Mouse (Mus musculus): ENCODE results near the gene Nfatc2ip. TPM values are rescaled to one million over a fixed set of nuclear protein-coding genes. Genes with fewer than 3 reads are reported as not detected.

The Nfatc2ip gene
- polyA plus RNA-seq (2015; fragmentation: Nextera tagmentation; extraction: Ambion mirVana): 2.0 and 2.2 TPM in 2 replicates

- Histone ChIP-seq H3K27ac (no peak within 1 kb of the TSS), H3K9ac (peak within 1 kb of the TSS; percentile 72), H3K36me3 (peaks cover 3% of the 10 kb centered on the region; the same call in 1 of the 2 replicates), H3K4me1 (peaks cover 4% of the 10 kb centered on the region), H3K27me3 (no peaks in the 10 kb centered on the region), H3K4me3 (peak within 1 kb of the TSS; percentile 97), H3K9me3 (no peaks in the 10 kb centered on the region), H3K4me2 (peak within 1 kb of the TSS; percentile 83)
- under 1% methylated on average over 59 of the region's 59 CpGs for WGBS
- ATAC-seq (ENCODE audit: insufficient number of reproducible peaks, low FRiP score, low TSS enrichment, low read depth): peak; percentile 100
Measured at GRCm38 (mm10) chr7:126396298-126397119, at the start of gene Nfatc2ip. Nfatc2ip (minus strand) TSS chr7:126396737.

DNA sequence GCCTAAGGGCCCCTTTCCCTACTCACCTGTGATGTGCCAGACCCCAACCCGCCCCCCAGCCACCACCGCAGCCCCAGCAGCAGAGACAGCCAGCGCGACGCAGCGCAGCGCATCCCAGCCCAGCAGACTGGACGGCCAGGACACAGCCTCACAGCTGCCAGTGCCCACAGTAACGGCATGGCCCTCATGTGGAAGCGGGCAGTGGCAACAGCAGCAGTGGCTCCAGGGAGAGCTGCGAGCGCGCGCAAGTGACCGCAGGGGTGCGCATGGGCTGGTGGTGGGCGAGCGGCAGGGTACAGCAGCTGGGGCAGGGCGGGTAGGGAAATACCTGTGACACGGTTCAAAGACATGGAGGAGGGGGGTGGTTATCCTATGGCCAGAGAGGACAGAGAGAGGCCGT, 49.7 kb upstream of the Nfatc2ip start:
- H3K9me3 ChIP-seq: no peaks in the 10 kb centered on the region
- peaks cover 69% of the 10 kb centered on the region for H3K36me3 ChIP-seq
- no peak overlapping the region for H3K4me2 ChIP-seq
- ATAC-seq (ENCODE audit: insufficient number of reproducible peaks, low FRiP score, low TSS enrichment, low read depth): no peak
- H3K9ac ChIP-seq: no peak overlapping the region
- WGBS: 91% methylated on average over 21 of the region's 21 CpGs
- H3K4me3 ChIP-seq: no peak overlapping the region
- H3K27me3 ChIP-seq: no peaks in the 10 kb centered on the region
- no peak overlapping the region for H3K27ac ChIP-seq
- no peaks in the 10 kb centered on the region for H3K4me1 ChIP-seq

- peaks cover 75% of the 10 kb centered on the region for H3K36me3 ChIP-seq
- no peak overlapping the region for H3K9ac ChIP-seq
Measured at GRCm38 (mm10) chr7:126445104-126445815, 48.7 kb upstream of the Nfatc2ip start.

GRCm38 (mm10) chr7:126444536-126444935, 48.0 kb upstream of the Nfatc2ip start:
- no peak overlapping the region for H3K4me3 ChIP-seq
- no peaks in the 10 kb centered on the region for H3K4me1 ChIP-seq
- H3K27ac ChIP-seq: no peak overlapping the region
- ATAC-seq (ENCODE audit: insufficient number of reproducible peaks, low FRiP score, low TSS enrichment, low read depth): no peak
- H3K9ac ChIP-seq: no peak overlapping the region
- 91% methylated on average over 9 of the region's 9 CpGs for WGBS
- no peaks in the 10 kb centered on the region for H3K9me3 ChIP-seq
- H3K4me2 ChIP-seq: no peak overlapping the region
- H3K27me3 ChIP-seq: no peaks in the 10 kb centered on the region
- H3K36me3 ChIP-seq: peaks cover 80% of the 10 kb centered on the region

More at GRCm38 (mm10) chr7:126445104-126445815, 48.7 kb upstream of the Nfatc2ip start:
- 95% methylated on average over 15 of the region's 15 CpGs for WGBS
- Histone ChIP-seq H3K27ac (no peak overlapping the region), H3K27me3 (no peaks in the 10 kb centered on the region), H3K4me3 (no peak overlapping the region), H3K9me3 (no peaks in the 10 kb centered on the region), H3K4me2 (no peak overlapping the region), H3K4me1 (no peaks in the 10 kb centered on the region)
- ATAC-seq (ENCODE audit: insufficient number of reproducible peaks, low FRiP score, low TSS enrichment, low read depth): no peak

DNA sequence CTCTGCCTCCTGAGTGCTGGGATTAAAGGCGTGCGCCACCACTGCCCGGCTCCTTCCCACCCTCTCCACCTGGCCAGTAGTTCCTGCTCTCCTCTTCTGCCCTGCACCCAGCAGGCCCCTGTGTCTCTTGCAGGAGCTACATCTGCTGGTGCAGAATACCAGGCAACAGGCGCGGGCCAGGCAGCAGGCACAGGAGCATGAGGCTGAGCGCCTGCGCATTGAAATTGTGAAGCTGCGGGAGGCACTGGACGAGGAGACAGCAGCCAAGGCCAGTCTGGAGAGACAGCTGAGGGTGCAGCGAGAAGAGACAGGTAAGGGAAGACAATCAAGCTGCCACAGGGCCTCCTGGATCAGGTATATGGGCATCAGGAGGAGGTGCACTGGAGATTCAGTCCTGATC, 47.5 kb upstream of the Nfatc2ip start:
- Histone ChIP-seq H3K36me3 (peaks cover 80% of the 10 kb centered on the region), H3K9me3 (no peaks in the 10 kb centered on the region), H3K4me1 (no peaks in the 10 kb centered on the region), H3K4me3 (no peak overlapping the region), H3K27ac (no peak overlapping the region), H3K27me3 (no peaks in the 10 kb centered on the region), H3K4me2 (no peak overlapping the region), H3K9ac (no peak overlapping the region)
- 92% methylated on average over 10 of the region's 10 CpGs for WGBS
- ATAC-seq (ENCODE audit: insufficient number of reproducible peaks, low FRiP score, low TSS enrichment, low read depth): no peak

DNA sequence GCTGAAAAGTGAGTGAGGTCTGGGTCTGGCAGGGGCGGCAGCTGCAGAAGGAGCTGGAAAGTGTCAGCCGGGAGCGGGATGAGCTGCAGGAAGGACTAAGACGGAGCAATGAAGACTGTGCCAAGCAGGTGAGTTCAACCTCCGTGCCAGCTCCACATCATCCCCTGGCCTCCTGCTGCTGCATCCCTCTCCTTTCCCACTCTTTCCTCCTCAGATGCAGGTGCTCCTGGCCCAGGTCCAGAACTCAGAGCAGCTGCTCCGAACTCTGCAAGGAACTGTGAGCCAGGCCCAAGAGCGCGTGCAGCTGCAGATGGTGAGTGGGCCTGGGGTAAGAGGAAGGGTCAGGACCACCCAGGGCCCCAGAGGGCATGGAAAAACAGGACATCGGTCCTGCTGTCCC, 43.6 kb upstream of the Nfatc2ip start:
- no peaks in the 10 kb centered on the region for H3K4me1 ChIP-seq

GRCm38 (mm10) chr7:126436851-126437250, 40.3 kb upstream of the Nfatc2ip start:
- Histone ChIP-seq H3K9ac (no peak overlapping the region), H3K4me1 (no peaks in the 10 kb centered on the region), H3K4me2 (no peak overlapping the region), H3K27me3 (no peaks in the 10 kb centered on the region), H3K36me3 (peaks cover 59% of the 10 kb centered on the region), H3K9me3 (no peaks in the 10 kb centered on the region), H3K4me3 (no peak overlapping the region), H3K27ac (no peak overlapping the region)
- ATAC-seq (ENCODE audit: insufficient number of reproducible peaks, low FRiP score, low TSS enrichment, low read depth): no peak
- WGBS: 23% methylated on average over 8 of the region's 8 CpGs

More for the DNA sequence above, 43.6 kb upstream of the Nfatc2ip start:
- no peaks in the 10 kb centered on the region for H3K9me3 ChIP-seq
- no peaks in the 10 kb centered on the region for H3K27me3 ChIP-seq
- H3K9ac ChIP-seq: no peak overlapping the region
- no peak for ATAC-seq (ENCODE audit: insufficient number of reproducible peaks, low FRiP score, low TSS enrichment, low read depth)
- no peak overlapping the region for H3K27ac ChIP-seq
- H3K36me3 ChIP-seq: peaks cover 60% of the 10 kb centered on the region
- H3K4me3 ChIP-seq: no peak overlapping the region
- 64% methylated on average over 9 of the region's 9 CpGs for WGBS
- no peak overlapping the region for H3K4me2 ChIP-seq

DNA sequence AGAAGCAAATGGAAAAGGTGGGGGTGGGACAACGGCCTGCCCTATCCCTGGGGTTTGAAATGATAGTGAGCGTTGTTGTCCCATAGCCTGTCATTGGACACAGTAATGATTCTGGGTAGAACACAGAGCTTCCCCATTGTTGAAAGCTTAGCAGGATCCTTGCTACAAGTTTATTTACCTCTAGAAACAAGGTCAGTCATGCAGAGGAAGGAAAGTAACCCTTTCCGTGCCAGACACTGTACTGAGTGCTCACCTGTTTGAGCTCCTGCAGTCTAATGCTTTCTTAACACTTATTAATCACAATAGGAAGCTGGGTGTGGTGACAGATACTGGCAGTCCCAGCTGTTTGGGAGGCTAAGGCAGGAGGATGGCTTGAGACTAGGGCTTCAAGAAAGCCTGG, 39.3 kb upstream of the Nfatc2ip start:
- H3K36me3 ChIP-seq: peaks cover 57% of the 10 kb centered on the region
- no peaks in the 10 kb centered on the region for H3K9me3 ChIP-seq
- 89% methylated on average over 3 of the region's 3 CpGs for WGBS
- H3K4me1 ChIP-seq: no peaks in the 10 kb centered on the region
- no peaks in the 10 kb centered on the region for H3K27me3 ChIP-seq
- no peak overlapping the region for H3K27ac ChIP-seq
- no peak for ATAC-seq (ENCODE audit: insufficient number of reproducible peaks, low FRiP score, low TSS enrichment, low read depth)
- no peak overlapping the region for H3K4me3 ChIP-seq
- no peak overlapping the region for H3K9ac ChIP-seq
- no peak overlapping the region for H3K4me2 ChIP-seq

DNA sequence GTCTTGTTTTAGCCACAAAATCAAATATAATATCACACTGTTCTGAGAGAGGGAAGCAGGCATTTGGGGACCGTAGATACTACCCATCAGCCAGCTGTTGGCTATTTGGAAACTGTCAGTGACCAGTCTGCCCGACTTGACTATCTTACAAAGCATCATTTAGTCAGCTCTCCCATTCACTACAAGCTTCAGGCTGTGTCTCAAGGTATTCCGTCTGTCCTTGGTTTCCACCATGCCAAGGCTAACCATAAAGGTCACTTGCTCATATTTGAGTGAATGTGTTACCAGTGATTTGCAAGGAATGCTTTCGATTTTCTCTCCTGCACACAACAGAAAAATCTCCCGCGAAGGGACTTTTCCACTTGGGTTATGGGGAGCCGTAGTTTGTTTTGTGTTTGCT, 38.2 kb upstream of the Nfatc2ip start:
- Histone ChIP-seq H3K27me3 (no peaks in the 10 kb centered on the region), H3K36me3 (peaks cover 49% of the 10 kb centered on the region), H3K9ac (no peak overlapping the region), H3K4me2 (no peak overlapping the region), H3K4me1 (peaks cover 5% of the 10 kb centered on the region), H3K4me3 (no peak overlapping the region), H3K27ac (no peak overlapping the region), H3K9me3 (no peaks in the 10 kb centered on the region)
- 84% methylated on average over 7 of the region's 7 CpGs for WGBS
- ATAC-seq (ENCODE audit: insufficient number of reproducible peaks, low FRiP score, low TSS enrichment, low read depth): no peak

GRCm38 (mm10) chr7:126430167-126430566, 33.6 kb upstream of the Nfatc2ip start:
- H3K4me1 ChIP-seq: peaks cover 19% of the 10 kb centered on the region
- peaks cover 30% of the 10 kb centered on the region for H3K36me3 ChIP-seq
- H3K4me3 ChIP-seq: no peak overlapping the region
- H3K27me3 ChIP-seq: no peaks in the 10 kb centered on the region
- no peak overlapping the region for H3K4me2 ChIP-seq
- no peak overlapping the region for H3K9ac ChIP-seq
- H3K9me3 ChIP-seq: no peaks in the 10 kb centered on the region
- H3K27ac ChIP-seq: no peak overlapping the region
- no peak for ATAC-seq (ENCODE audit: insufficient number of reproducible peaks, low FRiP score, low TSS enrichment, low read depth)

- ATAC-seq (ENCODE audit: insufficient number of reproducible peaks, low FRiP score, low TSS enrichment, low read depth): no peak
- Histone ChIP-seq H3K36me3 (peaks cover 25% of the 10 kb centered on the region), H3K27me3 (no peaks in the 10 kb centered on the region), H3K27ac (peak overlapping the region; percentile 98), H3K4me1 (peaks cover 19% of the 10 kb centered on the region), H3K4me2 (peak overlapping the region; percentile 82), H3K4me3 (peak overlapping the region; percentile 75), H3K9me3 (no peaks in the 10 kb centered on the region), H3K9ac (peak overlapping the region; percentile 40; the same call in 1 of the 2 replicates)
- 29% methylated on average over 15 of the region's 15 CpGs for WGBS
Measured at GRCm38 (mm10) chr7:126429503-126429898, 33.0 kb upstream of the Nfatc2ip start.

Measured in limb, embryonic 15.5 days (tissue).